Mouse (Mus musculus) E14TG2a.4 (cell line): Measurements from ENCODE around the gene Mlh3.

Source experiments
- CTCF ChIP-seq: conservative IDR thresholded peaks from 2 replicates; pipeline ENCODE4 v1.5.1; 2014; ENCODE audit warnings: low read length
- POU5F1 ChIP-seq: IDR thresholded peaks from 2 replicates; pipeline ENCODE4 v1.6.1; 2014; ENCODE audit warnings: low read length, borderline replicate concordance

GRCm38 (mm10) chr12:85284996-85285395 lies 14.6 kb upstream of the Mlh3 start:
- TF ChIP-seq CTCF (no peak), POU5F1 (no peak)
